Mouse (Mus musculus) thymus, adult 2 months (tissue): Measurements from ENCODE around the gene Vmn1r230. TPM values are rescaled to one million over a fixed set of nuclear protein-coding genes. Genes with fewer than 3 reads are reported as not detected.

Experiments
- DNase-seq: peaks from one replicate; pipeline ENCODE4 v3.0.0; 2021
- H3K27ac ChIP-seq: fragments of 200-500 bp; 2 replicates; pipeline ENCODE4 v1.5.1; 2012; ENCODE audit warnings: low read length, control low read depth; ENCODE audit not compliant: control insufficient read depth, insufficient read depth
- H3K27me3 ChIP-seq: fragments of 200-500 bp; 2 replicates; pipeline ENCODE4 v1.6.1; 2012; ENCODE audit warnings: mild to moderate bottlenecking, low read length, moderate library complexity, mixed read lengths; ENCODE audit not compliant: control insufficient read depth, insufficient read depth
- H3K36me3 ChIP-seq: fragments of 200-500 bp; 2 replicates; pipeline ENCODE4 v1.6.1; 2012; ENCODE audit warnings: mild to moderate bottlenecking, low read length, moderate library complexity; ENCODE audit not compliant: control insufficient read depth, insufficient read depth
- H3K4me1 ChIP-seq: fragments of 200-500 bp; replicated peaks from 2 replicates; pipeline ENCODE4 v1.6.1; 2012; ENCODE audit warnings: low read length; ENCODE audit not compliant: control insufficient read depth, insufficient read depth
- H3K4me3 ChIP-seq: fragments of 200-500 bp; 2 replicates; pipeline ENCODE4 v1.5.1; 2012; ENCODE audit warnings: mild to moderate bottlenecking, low read length, control low read depth, moderate library complexity; ENCODE audit not compliant: control insufficient read depth, insufficient read depth
- CTCF ChIP-seq: fragments of 200-500 bp; IDR thresholded peaks from 2 replicates; pipeline ENCODE4 v1.5.1; 2012; ENCODE audit warnings: mild to moderate bottlenecking, control low read depth, low read length, moderate library complexity, borderline replicate concordance; ENCODE audit not compliant: control insufficient read depth, poor library complexity, insufficient read depth; ENCODE audit errors: extremely low read depth
- POLR2A ChIP-seq: fragments of 200-500 bp; IDR thresholded peaks from 2 replicates; pipeline ENCODE4 v1.6.1; 2012; ENCODE audit warnings: mild to moderate bottlenecking, low read length, control low read depth, moderate library complexity; ENCODE audit not compliant: control insufficient read depth, poor library complexity, insufficient read depth; ENCODE audit errors: extremely low read depth
- WGBS: fragments of 180-500 bp; shearing (Covaris S2); methylation state at CpG from one replicate; pipeline ENCODE4 v1.1.7; 2018; 5-methylcytosine and 5-hydroxymethylcytosine counted together
- polyA plus RNA-seq: library from polyadenylated mRNA; depleted of rRNA; stranded (reverse); fragments of >200 nt; gene quantifications from 2 replicates; pipeline ENCODE4 v1.2.3, GENCODE M21; 2012; rRNA removed

The Vmn1r230 gene
- not detected in 2 replicates for polyA plus RNA-seq

DNA sequence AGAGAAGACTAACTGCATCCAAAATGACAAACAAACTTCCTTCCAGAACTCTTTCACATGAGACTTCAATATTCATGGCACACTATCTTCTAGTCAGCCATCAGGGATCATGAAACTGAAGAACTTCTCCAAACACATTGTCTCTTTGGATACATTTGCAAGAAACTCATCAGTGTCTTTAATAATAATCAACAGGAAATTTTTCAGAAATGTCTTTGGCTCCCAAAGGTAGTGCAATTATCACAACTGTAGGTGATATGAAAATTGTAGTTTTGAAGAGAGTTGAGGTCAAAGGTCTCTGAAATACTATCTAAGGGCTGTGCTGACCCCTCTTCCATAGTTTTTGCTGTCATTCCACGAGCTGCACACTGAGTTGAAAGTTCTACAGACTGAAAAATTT lies at the start of gene Vmn1r230:
Gene Vmn1r230 (plus strand): TSS at position 301 of the 400 bp plus-strand sequence.
- no peaks in the 10 kb centered on the region for H3K27me3 ChIP-seq
- TF ChIP-seq CTCF (no peak), POLR2A (no peak)
- no peaks in the 10 kb centered on the region for H3K4me1 ChIP-seq
- no peak within 1 kb of the TSS for H3K27ac ChIP-seq
- 4% methylated on average over 1 of the region's 1 CpGs for WGBS
- H3K4me3 ChIP-seq, result no peak within 1 kb of the TSS
- H3K36me3 ChIP-seq, result no peaks in the 10 kb centered on the region
- DNase-seq, result no peak

- Histone ChIP-seq H3K27me3 (no peaks in the 10 kb centered on the region), H3K4me1 (no peaks in the 10 kb centered on the region), H3K36me3 (no peaks in the 10 kb centered on the region), H3K27ac (no peak within 1 kb of the TSS), H3K4me3 (no peak within 1 kb of the TSS)
- DNase-seq, result no peak
- 51% methylated on average over 1 of the region's 1 CpGs for WGBS
- TF ChIP-seq CTCF, result no peak
- TF ChIP-seq POLR2A, result no peak
These were observed 29.0 kb upstream of the Vmn1r230 start, which contains the start of gene Vmn1r229 for GRCm38 (mm10) chr17:20811255-20811654. Gene Vmn1r229, plus strand, starts transcription at chr17:20811555.

Other genes starting within 250 kb of the Vmn1r230 start
- gene Vmn2r110, start 244.0 kb upstream of the Vmn1r230 start, polyA plus RNA-seq, result not detected in 2 replicates
- gene Fpr-rs3, start 215.6 kb upstream of the Vmn1r230 start, polyA plus RNA-seq, result not detected in 2 replicates
- not detected in 2 replicates for gene Vmn1r226, start 157.6 kb upstream of the Vmn1r230 start, polyA plus RNA-seq
- not detected in 2 replicates for gene Vmn1r227, start 110.6 kb upstream of the Vmn1r230 start, polyA plus RNA-seq
- gene Vmn1r228, start 54.3 kb upstream of the Vmn1r230 start, polyA plus RNA-seq, result not detected in 2 replicates
- gene Vmn1r229, start 28.9 kb upstream of the Vmn1r230 start, polyA plus RNA-seq, result not detected in 2 replicates
- gene Vmn1r231, start 64.6 kb downstream of the Vmn1r230 start, polyA plus RNA-seq, result not detected in 2 replicates
- not detected in 2 replicates for gene Vmn1r232, start 79.3 kb downstream of the Vmn1r230 start, polyA plus RNA-seq
- gene Ppp2r1a, start 104.9 kb downstream of the Vmn1r230 start, polyA plus RNA-seq, result 224 and 227 TPM in 2 replicates
- gene Vmn1r233, start 156.0 kb downstream of the Vmn1r230 start, polyA plus RNA-seq, result not detected in 2 replicates
- gene Zfp160, start 168.5 kb downstream of the Vmn1r230 start, polyA plus RNA-seq, result 4.4 and 4.5 TPM in 2 replicates